Mouse (Mus musculus): ENCODE measurements around the gene Gm37240.

Gene Gm37240

DNA sequence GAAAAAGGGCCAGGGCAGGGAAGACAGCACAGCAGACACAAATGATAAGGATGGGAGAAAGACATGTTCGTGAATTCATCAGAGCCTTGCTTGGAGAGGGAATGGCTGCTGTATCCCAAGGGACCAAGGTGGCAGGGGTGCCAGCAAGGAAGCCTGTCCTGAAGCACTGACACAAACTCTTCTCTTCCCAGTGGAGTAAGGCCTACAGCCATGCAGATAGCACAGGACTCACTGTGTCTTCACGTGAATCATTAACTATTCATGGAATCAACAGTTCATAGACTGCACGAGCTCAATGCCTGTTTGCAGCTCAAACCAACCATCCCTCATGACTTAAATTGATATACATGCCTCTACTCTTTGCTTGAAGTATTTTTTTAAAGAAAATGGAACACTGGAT is 209.4 kb downstream of the Gm37240 start:
- no peak for DNase-seq

DNA sequence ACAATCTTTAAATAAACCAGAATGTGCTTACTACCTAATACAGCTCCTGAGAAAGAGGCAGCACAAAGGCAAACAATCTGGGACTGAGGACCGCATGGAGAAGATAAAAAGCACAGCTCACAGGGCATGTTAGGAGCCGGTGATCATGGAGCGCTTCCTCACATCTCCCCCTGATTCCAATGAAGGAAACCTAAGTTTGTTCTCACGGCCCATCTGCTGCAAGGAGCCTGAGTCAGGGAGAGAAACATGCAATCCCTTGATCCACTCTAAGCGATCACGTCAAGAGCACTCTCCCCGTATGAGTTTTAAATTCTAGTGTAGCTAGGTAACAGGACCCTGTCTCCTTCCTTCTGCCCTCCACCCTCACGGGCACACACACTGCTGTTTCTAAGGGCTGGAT is 210.2 kb downstream of the Gm37240 start:
- DNase-seq: no peak

DNA sequence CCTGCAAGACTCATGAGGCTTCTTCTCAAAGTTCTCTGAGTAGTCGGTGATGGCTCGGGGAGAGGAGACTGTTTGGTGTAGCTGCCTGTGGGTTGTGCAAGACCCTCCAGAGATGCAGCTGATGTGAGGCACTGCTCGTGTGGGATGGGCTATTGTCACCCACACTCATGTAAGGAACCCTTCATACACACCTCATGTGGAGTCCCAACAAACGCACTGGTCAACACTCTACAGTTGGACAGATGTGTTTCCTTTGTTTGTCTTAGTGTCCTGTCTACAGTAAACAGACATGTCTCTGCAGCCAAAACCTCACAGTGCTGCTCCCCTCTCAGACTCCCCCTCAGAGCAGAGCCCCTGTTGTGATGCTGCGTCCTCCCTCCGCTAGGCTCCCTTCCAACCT is 217.5 kb downstream of the Gm37240 start:
- DNase-seq: no peak

DNA sequence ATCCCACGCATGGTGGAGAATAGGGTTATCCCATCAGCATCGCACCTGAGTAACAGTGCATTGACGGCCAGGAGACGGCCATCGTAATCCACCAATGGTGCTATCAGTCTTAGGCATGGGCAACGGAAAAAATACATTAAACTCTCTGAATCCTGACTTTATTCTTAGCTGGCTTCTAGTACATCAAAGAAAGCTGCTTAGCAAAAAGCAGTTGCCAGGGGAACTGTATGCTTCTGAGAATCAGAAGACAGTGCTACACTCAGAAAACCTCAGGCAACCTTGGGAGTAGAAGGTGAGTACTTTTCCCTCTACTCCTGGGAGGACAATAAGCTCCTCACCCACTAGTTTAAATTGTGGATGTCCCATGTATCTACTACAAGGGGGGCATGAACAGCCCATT is 219.6 kb downstream of the Gm37240 start:
- no peak for DNase-seq

DNA sequence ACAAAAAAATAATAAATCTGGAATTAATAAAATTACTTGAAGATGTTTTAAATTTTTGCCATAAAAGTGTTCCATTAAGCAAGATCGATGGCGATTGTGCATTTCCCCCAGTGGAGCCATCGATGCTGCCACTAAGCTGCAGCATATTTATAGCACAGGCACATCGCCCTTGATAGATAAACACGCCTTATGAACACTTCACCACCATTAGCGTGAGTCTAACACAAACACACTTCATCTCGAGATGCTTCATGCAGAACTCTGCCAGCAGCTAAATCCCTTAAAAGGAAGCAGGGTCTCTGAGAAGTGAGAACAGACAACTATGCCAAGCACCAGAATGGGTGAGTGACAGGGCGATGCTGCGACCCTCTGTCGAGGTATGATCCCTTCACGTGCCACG is 220.6 kb downstream of the Gm37240 start:
- DNase-seq: no peak

DNA sequence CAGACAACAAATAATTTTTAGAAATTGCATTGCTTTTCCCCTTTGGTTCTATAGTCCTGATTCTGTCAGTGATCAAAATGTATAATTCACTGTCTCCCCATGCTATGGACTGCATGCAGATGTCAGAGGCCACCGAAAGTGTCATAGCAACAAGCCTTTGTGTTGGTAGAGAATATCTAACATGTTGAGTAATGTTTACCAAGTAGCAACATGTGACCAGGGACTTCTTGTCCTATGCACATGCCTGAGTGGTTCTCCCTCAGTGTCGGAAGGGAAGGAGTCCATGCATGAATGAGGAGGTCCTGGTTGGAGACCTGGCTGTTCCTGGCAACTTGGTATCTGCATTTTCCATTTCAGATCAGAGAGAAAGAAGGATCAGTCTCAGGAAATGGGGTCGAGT is 221.2 kb downstream of the Gm37240 start:
- DNase-seq: no peak

DNA sequence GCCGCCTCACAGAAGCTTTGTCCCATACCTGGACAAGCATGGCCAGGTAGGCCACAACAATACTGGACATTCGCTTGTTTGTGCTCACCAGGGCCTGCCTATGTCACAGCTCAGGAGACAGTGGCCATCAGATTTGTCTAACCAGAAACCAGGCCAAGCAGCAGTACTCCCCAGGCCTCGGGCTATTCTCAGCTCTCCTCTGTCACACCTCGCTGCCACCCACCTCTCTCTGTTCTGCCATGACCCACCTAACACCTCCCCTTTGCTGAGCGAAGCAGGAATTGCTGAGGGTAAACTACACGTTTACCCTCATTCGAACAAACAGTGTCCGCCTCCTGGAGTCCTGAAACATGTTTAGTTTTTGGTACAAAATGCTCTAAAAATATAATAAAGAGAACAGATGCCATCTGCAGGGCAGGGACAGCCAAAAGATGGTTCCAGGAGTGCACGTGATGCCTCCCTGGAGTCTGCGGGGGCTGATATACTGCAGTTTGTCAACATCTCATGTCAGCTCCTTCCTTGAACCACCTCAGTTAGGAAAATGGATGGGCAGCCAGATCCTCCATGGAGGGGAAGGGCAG is 222.6 kb downstream of the Gm37240 start:
- DNase-seq: peak; percentile 62 to 63

DNA sequence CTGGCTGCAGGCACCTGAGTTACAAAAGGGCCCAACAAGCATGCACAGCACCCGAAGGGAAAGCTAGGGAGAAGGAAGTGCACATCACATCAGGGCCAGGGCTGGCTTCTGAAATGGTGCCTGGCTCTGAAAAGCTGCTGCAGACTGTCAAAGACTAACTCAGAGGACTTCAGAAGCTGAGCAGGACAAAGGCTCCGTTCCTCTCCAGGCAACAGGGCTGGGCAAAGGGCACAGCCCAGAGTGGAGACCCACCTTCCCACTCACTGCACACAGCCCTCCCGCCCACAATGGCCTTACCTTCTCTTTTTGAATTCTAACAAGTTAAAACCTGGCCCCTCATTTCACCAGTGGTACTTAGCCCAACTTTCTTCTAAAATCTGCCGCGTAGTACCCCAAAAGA is 223.5 kb downstream of the Gm37240 start:
- DNase-seq: no peak

DNA sequence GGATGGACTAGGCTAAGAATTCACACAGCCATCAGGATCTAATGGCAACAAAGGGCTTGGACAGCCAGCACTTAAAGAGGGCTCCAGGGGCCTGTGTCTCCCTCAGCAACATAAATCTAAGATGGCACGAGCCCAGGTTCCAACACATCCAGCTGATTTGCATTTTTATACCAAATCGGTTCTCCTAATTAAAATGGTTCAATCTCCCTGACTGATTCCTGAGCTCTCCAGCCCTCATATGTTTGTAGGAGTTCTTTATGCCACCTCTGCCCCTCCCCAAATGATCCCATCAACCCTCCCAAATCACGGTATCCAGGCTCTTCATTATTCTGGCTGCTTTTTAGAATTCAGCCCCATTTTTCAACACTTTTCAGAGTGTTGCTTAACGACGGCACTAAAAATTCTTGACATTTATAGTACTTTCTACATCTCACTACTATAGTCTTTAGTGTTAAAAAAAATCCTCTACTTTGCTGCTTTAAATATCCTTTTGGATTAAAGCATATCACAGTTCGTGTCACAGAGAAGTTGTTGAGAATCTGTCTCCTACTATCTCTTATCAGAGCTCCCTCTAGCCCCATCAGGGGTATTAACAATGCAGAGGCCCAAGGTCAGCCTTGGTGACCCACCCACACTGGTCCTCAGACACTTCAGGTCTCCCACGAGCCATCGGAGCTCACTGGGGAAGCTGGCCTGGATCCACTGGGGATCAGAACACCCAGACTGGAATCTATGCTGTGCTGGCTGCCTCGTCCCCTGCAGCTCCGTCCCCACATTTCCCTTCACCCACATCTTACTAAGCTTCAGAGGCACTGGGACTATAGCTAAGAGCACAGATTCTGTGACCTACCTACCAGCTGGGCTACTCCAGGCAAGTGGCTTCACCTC is 225.1 kb downstream of the Gm37240 start:
- no peak for DNase-seq

DNA sequence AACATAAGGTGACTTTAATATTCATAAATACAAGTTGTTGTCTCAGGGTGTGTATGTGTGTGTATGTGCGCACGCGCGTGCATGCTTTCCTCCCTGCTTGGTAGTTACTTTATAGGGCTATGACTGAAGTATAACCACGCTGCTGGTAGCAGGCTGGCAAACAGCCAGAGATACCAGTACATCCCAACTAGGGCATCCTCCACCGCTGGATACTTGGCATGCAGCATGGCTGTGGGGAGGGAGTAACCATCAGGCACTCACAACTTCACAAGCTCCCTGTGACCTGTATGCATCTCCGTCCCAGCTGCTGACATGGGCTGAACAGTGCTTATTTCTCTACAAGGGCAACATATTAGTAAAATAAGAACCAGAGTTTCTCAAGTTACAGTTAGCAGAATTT is 227.6 kb downstream of the Gm37240 start:
- peak; percentile 45 to 68 for DNase-seq

DNA sequence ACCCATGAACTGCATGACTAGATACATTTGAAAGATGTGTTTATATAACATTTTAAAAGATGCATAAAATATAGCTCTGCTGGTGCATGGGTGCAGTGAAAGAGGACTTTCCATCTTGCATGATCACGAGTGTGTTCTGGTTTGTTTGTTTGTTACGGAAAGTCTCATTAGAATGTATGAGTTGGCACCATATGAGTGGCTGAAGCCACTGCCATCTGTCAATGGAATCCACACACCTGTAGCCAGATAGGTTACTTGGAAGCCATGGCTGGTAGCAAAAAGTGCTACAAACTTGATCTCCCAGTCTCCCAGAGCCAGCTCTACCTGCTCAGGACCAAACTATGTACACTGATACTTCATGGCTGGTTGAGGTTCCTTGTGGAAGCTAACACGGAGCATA is 231.8 kb downstream of the Gm37240 start:
- peak in 1 of 2 experiments; percentile 46 for DNase-seq

DNA sequence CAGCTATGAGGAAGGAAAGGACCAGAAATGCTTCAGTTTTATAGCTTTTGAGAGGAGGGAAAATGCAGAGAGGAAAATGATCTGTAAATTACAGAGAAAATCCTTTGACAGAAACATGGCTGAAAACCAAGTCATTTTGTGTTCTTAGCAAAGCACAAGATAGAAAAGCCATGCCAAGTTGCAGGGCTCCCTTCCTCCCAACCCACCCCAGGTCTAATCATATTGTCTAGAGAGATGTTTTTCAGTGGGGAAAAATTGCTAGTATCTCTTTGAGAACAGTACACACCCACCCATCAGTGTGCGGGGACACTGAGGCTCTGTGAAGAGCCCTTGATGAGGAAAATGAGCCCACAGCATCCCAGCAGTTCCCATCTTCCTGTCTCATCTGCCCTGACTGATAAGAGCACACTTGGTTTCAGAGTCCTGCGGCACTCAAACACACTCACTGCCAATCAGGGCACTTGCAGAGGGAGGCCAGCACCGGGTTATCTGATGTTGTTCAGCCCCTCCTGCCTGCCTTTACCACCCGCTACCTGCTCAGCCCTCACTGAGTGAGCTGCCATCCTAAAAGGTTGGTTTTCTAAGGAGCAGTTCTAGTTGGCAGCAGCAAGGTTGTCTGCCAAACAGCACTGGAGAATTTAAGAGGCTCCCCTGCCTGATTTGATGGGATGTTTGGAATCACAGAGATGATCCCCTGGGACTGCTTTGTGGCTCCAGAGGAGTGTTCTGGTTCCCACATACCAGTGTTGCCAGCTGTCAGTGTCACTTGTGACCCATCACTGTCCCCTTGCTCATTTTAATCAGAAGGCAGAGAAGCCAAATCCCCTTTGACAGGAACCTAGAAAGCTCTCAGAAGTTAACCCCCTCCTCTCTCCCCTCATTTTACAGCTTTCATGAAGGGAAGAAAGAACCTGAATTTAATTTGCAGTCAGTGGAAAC is 234.3 kb downstream of the Gm37240 start:
- no peak for DNase-seq

DNA sequence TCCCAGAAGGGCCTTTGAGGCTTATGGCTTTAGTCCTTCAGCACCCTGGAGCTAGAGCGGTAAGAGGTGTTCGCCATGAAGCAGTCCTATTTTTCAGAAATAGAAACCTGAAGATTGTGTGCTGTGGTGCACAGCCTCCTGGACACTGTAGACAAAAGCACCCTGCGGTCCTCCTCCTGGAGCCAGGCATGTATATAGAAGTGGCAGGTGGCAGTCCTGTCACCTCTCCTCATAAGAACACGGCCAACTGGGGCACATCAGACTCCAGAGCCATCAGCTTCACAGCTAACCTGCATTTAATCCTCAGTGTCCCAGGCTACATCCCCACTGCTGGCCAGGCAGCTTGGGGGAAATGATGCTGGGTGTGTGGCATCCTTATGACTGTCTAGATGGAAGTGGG is 238.1 kb downstream of the Gm37240 start:
- DNase-seq: peak; percentile 67 to 74

DNA sequence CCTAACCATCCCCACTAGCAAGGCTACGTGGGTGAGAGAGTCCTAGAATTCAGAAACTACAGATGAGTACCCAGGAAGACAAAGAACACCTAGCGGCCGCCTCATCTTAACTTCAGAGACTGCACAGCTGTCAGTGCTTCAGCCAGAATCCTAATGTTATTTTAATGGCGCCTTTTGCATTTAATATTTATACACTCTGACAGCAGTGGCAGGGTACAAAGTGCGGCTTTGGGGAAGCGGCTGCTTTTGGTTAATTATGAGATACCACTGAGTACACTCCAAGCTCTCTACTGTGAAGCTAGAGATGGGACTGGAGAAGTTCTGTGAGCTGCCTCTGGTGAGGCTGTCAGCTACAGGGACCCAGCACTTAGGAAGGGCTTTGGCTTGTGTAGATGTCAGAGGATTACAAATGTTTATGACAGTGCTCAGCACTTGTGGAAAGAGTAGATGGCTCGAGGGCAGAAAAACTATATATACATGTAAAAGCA is 241.8 kb downstream of the Gm37240 start:
- no peak for DNase-seq

DNA sequence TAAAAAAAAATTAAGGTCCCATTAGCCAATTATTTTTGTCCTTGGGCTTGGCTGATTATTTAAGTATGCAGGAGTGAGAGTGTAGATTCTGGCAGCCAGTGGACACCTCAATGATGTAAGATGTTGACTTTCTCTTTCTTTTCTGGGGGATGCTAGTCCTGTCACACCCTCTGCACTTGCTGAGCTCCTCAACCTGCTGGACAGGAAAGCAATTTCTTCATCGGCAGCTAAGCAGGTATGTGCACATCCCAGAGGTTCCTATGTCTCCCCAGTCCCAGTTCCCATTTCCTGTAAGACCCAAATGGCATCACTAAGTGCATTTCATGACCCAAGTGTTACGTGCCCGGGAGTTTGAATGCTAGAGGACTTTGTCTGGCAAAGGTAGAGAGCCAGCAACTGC is 242.5 kb downstream of the Gm37240 start:
- DNase-seq: no peak

DNA sequence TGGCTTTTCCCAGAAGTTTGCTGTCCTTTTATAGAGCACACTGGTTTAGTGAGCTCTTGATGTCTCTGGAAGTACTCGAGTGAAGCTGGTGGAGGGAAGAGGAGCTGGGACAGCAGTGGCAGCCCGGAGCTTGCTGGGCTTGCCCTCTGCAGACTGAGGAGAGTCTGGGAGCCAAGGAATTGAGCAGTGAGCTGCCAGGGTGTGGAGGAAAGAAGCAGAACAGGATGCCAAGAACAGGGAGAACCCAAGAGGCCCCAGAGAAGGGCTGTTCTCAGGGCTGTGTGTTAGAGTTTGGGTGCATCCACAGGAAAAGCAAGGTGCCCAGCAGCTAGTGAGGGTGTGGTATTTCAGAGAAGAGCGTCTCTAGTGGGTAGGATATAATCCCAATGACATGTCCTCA is 245.6 kb downstream of the Gm37240 start:
- DNase-seq: no peak

DNA sequence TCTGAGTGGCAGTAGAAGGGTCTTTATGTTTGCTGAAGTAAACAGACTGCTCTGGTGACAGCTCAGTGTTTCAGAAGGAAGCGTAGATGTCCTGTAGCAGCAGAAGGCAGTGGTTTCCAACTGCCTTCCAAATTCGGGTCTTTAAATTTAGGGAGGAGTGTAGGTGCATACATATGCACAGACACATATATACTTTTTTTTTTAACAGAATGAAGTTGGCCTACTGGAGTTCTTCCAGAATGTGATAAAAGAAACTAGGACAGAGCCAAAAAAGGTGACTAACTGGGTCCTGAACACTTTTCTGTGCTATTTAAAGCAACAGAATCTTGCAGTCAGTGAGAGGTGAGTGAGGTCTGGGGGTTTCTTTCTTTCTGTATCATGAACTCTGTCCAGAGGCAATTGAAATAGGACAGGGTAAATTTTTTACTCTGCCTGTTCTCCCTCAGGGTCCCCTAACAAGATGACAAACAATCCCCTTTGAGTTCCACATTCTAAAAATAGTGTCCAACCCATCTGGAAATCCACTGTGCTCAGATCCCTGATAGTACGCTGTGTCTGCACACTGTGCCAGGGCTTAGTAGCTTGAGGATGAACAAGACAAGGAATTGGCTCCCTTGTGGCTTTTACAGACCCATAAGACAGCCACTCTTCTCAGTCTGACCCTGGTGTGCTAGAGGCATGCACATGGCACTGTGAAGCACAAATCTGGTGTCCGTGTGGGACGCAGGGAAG is 250.4 kb downstream of the Gm37240 start:
- no peak for DNase-seq

DNA sequence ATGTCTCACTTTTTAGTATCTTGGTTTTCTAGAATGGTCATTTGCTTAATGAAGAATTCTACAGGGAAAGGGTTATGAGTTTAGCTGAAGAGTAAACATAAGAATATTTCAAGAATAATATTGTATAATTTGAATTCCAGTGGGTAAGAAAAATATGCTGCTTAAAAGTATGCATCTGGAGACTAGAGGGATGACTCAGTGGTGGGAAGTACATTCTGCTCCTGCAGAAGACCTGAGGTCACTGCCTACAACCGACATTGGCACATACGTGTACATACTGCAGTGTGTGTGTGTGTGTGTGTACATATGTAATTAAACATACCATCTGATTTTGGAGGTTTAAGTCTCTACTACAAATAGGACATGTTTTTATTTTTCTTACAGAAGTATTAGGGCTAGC is 251.7 kb downstream of the Gm37240 start:
- no peak for DNase-seq

DNA sequence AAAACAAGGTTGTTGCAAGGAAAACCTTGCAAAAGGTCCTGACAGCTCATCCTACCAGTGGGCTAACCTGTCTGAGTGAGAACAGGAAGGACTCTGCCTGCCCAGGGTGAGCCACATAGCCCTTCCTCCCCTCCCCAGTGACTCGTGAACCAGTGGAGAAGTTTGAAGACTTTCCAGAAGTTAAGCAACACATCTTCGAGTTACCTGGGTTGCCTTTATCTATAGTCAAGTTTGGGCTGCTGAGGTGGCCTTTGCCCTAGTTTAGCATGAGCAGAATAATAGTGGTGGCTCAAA is 252.2 kb downstream of the Gm37240 start:
- no peak for DNase-seq

DNA sequence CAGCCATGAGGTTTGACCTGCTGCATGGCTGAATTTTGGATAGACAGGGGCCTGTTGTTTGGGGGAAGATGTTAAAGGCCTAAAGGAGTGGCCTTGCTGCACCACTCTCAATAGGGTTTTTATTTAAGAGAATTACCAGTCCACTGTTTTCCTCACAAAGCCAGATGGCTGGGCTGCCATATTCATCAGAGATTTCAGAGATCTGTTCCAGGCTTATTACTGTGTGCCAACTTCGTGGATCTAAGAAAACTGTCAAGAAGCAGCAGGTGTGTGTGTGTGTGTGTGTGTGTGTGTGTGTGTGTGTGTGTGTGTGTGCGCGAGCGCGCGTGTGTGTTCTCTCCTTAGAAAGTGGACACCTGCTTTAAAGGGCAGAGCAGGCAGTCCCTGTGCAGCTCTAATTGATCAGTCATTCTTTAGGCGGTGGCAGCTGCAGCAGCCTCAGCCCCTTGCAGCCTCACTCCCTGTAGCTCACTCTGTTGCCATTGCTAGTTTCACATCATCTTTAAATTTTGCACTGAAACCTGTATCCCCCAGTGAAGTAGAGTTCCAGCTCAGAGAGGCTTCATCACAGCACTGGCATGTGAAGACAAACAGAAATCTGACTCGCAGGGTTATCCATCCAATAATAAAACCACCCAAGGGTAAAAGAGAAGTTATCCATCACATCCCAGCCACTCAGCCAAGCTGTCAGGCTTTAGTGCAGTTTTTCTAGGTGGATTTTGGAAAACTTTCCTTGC is 252.8 kb downstream of the Gm37240 start:
- peak in 1 of 2 experiments; percentile 48 for DNase-seq

DNA sequence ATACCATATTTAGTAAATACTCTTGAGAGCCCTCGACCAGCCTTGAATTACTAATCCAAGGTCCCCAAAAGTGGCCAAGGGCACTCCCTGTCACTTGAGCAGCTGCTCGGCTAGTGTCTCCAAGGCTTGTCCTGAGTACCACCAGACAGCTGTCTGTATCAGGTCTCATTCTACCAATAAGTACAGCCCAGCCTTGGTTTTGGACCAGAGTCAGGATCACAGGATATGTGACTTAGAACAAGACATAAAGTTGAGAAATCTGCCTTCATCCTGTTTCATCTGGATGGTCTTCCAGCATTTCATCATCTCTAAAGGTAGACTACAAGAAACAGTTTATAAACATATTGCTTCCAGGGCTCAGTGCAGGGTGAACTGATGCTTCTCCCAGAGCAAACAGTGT is 253.6 kb downstream of the Gm37240 start:
- DNase-seq: no peak

DNA sequence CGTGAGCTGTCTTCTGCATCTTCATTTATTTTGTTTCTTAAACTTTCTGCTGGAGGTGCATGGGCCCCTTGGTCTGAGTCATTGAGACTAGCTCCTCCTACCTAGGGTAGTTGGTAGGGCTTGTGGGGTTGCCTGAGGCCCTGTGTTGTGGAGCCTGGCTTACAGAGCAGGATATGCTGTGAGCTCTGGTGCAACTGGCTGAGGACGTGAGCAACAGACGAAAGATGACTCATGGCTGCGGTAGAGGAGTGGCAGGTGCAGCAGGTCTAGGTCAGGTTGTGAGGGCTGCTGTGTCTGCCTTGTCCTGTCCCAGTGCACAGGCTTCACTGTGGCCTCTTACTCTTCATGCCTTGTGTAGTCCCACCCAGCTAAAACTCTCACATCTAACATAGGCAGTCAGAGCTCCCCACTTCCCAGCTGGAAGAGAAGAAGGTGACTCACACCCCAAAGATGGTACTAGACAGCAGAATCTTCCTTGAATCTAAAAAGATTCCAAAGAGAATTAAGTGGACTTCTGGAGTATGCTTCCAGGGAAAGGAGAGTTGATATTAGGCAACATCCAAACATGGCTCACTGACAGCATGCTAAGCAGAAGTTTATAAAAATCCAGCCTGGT is 257.3 kb downstream of the Gm37240 start:
- DNase-seq: no peak
